Mouse (Mus musculus) midbrain, postnatal 0 days (tissue): ENCODE data around the gene Phldb1. TPM values are rescaled to one million over a fixed set of nuclear protein-coding genes. Genes with fewer than 3 reads are reported as not detected.

Experiments
- ATAC-seq: fragments of 200-750 bp; cut with Nextera tagmentation; 2 replicates; pipeline ENCODE4 v1.8.0; 2017; ENCODE audit warnings: moderate number of reproducible peaks, mild to moderate bottlenecking, moderate TSS enrichment, moderate library complexity; ENCODE audit not compliant: low FRiP score
- DNase-seq: peaks from one replicate; pipeline ENCODE4 v3.0.0-alpha.2; 2015; ENCODE audit warnings: low spot score
- H3K27ac ChIP-seq: fragments of 300-500 bp; sonication (generic); 2 replicates; pipeline ENCODE4 v1.5.1; 2014; ENCODE audit warnings: low read depth, mild to moderate bottlenecking, low read length, mixed read lengths
- H3K27me3 ChIP-seq: fragments of 300-500 bp; sonication (generic); 2 replicates; pipeline ENCODE4 v1.6.1; 2014; ENCODE audit warnings: low read length, control low read depth, mixed read lengths; ENCODE audit not compliant: insufficient read depth
- H3K36me3 ChIP-seq: fragments of 300-500 bp; sonication (generic); 2 replicates; pipeline ENCODE4 v1.6.1; 2014; ENCODE audit warnings: low read length, control low read depth, mixed read lengths; ENCODE audit not compliant: insufficient read depth
- H3K4me1 ChIP-seq: fragments of 300-500 bp; sonication (generic); 2 replicates; pipeline ENCODE4 v1.6.1; 2014; ENCODE audit warnings: mild to moderate bottlenecking, control low read depth, antibody characterized with exemption, low read length, mixed read lengths; ENCODE audit not compliant: insufficient read depth
- H3K4me2 ChIP-seq: fragments of 300-500 bp; sonication (generic); 2 replicates; pipeline ENCODE4 v1.6.1; 2014; ENCODE audit warnings: low read depth, mild to moderate bottlenecking, low read length, mixed read lengths; ENCODE audit not compliant: poor library complexity, severe bottlenecking
- H3K4me3 ChIP-seq: fragments of 300-500 bp; sonication (generic); 2 replicates; pipeline ENCODE4 v1.5.1; 2014; ENCODE audit warnings: low read depth, mild to moderate bottlenecking, low read length, moderate library complexity
- H3K9ac ChIP-seq: fragments of 300-500 bp; sonication (generic); replicated peaks from 2 replicates; pipeline ENCODE4 v1.6.1; 2014; ENCODE audit warnings: mild to moderate bottlenecking, low read length, moderate library complexity, mixed read lengths; ENCODE audit not compliant: poor library complexity, severe bottlenecking
- H3K9me3 ChIP-seq: fragments of 300-500 bp; sonication (generic); 2 replicates; pipeline ENCODE4 v1.6.1; 2016; ENCODE audit warnings: low read length, control low read depth
- CTCF ChIP-seq: IDR thresholded peaks from 2 replicates; pipeline ENCODE4 v1.5.1; 2016; ENCODE audit warnings: antibody characterized with exemption, mild to moderate bottlenecking
- WGBS: fragments of 180-500 bp; shearing (Covaris S2); extraction: QIAGEN DNeasy Blood & Tissue Kit; methylation state at CpG from one replicate; pipeline ENCODE4 v1.1.7; 2014; 5-methylcytosine and 5-hydroxymethylcytosine counted together
- polyA plus RNA-seq: library from polyadenylated mRNA; unstranded; fragments of >200 nt; fragmentation: Nextera tagmentation; extraction: Ambion mirVana; gene quantifications from 2 replicates; pipeline ENCODE4 v1.2.1, GENCODE M21; 2015
- total RNA-seq: library from RNA; depleted of rRNA; stranded (reverse); fragments of >200 nt; gene quantifications from 2 replicates; pipeline ENCODE4 v1.2.3, GENCODE M21; 2014

Gene Phldb1
- total and polyA plus RNA-seq, 2 experiments from 2014 or later, result 41.0 to 154 TPM

- H3K9me3 ChIP-seq, result no peaks in the 10 kb centered on the region
- H3K36me3 ChIP-seq, result peaks cover 48% of the 10 kb centered on the region
Observed at GRCm38 (mm10) chr9:44715705-44716362, 19.2 kb downstream of the Phldb1 start.

GRCm38 (mm10) chr9:44715109-44715508 lies 19.9 kb downstream of the Phldb1 start:
- H3K4me3 ChIP-seq, result no peak overlapping the region
- no peaks in the 10 kb centered on the region for H3K9me3 ChIP-seq
- H3K27me3 ChIP-seq, result no peaks in the 10 kb centered on the region
- DNase-seq, result no peak
- no peak overlapping the region for H3K27ac ChIP-seq
- H3K4me2 ChIP-seq, result no peak overlapping the region
- H3K36me3 ChIP-seq, result peaks cover 56% of the 10 kb centered on the region
- TF ChIP-seq CTCF, result no peak
- no peak for ATAC-seq
- peaks cover 8% of the 10 kb centered on the region for H3K4me1 ChIP-seq
- WGBS, result 89% methylated on average over 17 of the region's 17 CpGs
- H3K9ac ChIP-seq, result no peak overlapping the region

More at GRCm38 (mm10) chr9:44715705-44716362, 19.2 kb downstream of the Phldb1 start:
- H3K4me1 ChIP-seq, result peaks cover 11% of the 10 kb centered on the region
- DNase-seq (no peak), ATAC-seq (no peak)
- no peak for TF ChIP-seq CTCF
- WGBS, result 95% methylated on average over 29 of the region's 29 CpGs
- H3K27ac ChIP-seq, result no peak overlapping the region
- no peaks in the 10 kb centered on the region for H3K27me3 ChIP-seq
- no peak overlapping the region for H3K4me2 ChIP-seq
- H3K9ac ChIP-seq, result no peak overlapping the region
- no peak overlapping the region for H3K4me3 ChIP-seq

DNA sequence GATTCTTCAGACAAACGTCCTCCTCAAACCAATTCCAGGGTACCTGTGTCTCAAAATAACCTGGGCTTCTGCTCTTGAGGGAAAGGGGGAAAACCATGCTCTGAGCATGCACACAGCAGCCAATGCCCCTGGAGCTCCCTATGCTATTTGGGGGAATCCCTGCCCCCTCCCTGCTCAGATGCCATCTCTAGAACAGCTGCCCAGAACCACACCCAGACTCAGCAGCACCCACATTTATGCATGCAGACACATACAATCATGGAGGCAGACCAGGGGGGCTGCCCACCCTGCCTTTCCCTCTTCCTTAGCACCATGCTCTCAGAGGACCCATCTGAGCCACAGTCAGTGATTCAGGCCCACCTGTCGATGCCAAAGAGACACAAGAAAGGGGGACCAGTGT lies 21.4 kb downstream of the Phldb1 start:
- no peak for ATAC-seq
- Histone ChIP-seq H3K4me1 (peaks cover 5% of the 10 kb centered on the region; the same call in 1 of the 2 replicates), H3K27ac (no peak overlapping the region), H3K36me3 (peaks cover 65% of the 10 kb centered on the region), H3K4me3 (no peak overlapping the region), H3K9ac (0 out of 2 replicates have a peak overlapping the region, but pooled peaks have one; percentile 29), H3K4me2 (no peak overlapping the region), H3K9me3 (no peaks in the 10 kb centered on the region), H3K27me3 (no peaks in the 10 kb centered on the region)
- WGBS, result 74% methylated on average over 2 of the region's 2 CpGs
- no peak for TF ChIP-seq CTCF
- DNase-seq, result no peak

GRCm38 (mm10) chr9:44713080-44713479 lies 21.9 kb downstream of the Phldb1 start:
- peaks cover 5% of the 10 kb centered on the region; the same call in 1 of the 2 replicates for H3K4me1 ChIP-seq
- H3K4me2 ChIP-seq, result no peak overlapping the region
- no peak for TF ChIP-seq CTCF
- H3K36me3 ChIP-seq, result peaks cover 65% of the 10 kb centered on the region
- H3K27ac ChIP-seq, result no peak overlapping the region
- no peak for DNase-seq
- H3K9ac ChIP-seq, result no peak overlapping the region
- no peaks in the 10 kb centered on the region for H3K9me3 ChIP-seq
- 90% methylated on average over 6 of the region's 6 CpGs for WGBS
- no peak overlapping the region for H3K4me3 ChIP-seq
- ATAC-seq, result no peak
- no peaks in the 10 kb centered on the region for H3K27me3 ChIP-seq

DNA sequence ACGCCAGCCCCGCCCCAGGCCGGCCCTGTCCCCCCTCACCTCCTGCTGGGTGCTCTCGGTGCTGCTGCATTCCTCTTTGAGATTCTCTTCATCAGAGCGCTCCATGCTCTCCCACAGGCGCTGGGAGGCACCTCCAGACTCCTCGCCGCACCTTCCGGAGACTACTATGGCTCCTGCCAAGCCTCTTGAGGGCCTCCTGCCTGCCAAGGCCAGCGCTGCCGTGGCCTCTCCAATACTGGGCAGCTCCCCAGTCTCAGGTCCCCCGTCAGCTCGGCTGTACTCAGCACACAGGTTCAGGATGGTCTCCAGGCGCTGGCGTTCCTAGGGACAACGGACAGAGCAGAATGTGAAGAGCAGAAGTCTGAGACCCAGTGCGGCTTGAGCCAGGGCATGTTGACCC lies 23.4 kb downstream of the Phldb1 start:
- H3K4me3 ChIP-seq, result no peak overlapping the region
- peaks cover 8% of the 10 kb centered on the region; the same call in 1 of the 2 replicates for H3K4me1 ChIP-seq
- TF ChIP-seq CTCF, result no peak
- no peaks in the 10 kb centered on the region for H3K27me3 ChIP-seq
- WGBS, result 67% methylated on average over 17 of the region's 17 CpGs
- no peak for ATAC-seq
- no peak overlapping the region for H3K9ac ChIP-seq
- DNase-seq, result no peak
- H3K27ac ChIP-seq, result no peak overlapping the region
- H3K9me3 ChIP-seq, result no peaks in the 10 kb centered on the region
- H3K36me3 ChIP-seq, result peaks cover 70% of the 10 kb centered on the region
- no peak overlapping the region for H3K4me2 ChIP-seq

DNA sequence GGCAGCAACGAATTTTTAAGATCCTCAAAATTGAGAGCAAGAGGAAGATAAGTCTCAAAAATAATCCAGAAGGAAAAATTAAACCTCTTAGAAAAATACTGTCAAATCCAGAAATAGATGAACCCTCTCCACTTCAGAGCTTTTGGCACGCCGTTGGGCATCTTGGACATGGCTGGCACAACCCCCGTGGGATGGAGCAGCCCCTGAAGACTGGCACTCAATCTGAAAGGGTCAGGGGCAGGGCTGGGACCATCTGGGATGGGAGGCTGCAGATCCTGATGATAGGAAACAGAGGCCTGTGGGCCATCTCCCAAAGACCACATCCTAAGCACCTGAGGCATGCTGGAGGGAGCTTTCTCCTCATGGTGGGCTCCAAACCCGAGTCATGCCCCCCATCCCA lies 24.8 kb downstream of the Phldb1 start:
- ATAC-seq, result no peak
- Histone ChIP-seq H3K4me3 (no peak overlapping the region), H3K9ac (no peak overlapping the region), H3K27ac (no peak overlapping the region), H3K9me3 (no peaks in the 10 kb centered on the region), H3K27me3 (no peaks in the 10 kb centered on the region), H3K4me1 (peaks cover 8% of the 10 kb centered on the region; the same call in 1 of the 2 replicates), H3K36me3 (peaks cover 63% of the 10 kb centered on the region), H3K4me2 (no peak overlapping the region)
- no peak for TF ChIP-seq CTCF
- WGBS, result 86% methylated on average over 5 of the region's 5 CpGs
- no peak for DNase-seq
